Mouse (Mus musculus) neural tube, embryonic 14.5 days (tissue): ENCODE results near the gene Tmed9. TPM values are rescaled to one million over a fixed set of nuclear protein-coding genes. Genes with fewer than 3 reads are reported as not detected.
"Not testable (repeated sequence)": the region's sequence is repeated elsewhere in the genome, so short reads cannot be mapped to it uniquely, and the experiment has no call there.

Experiments used
- ATAC-seq: fragments of 200-750 bp; cut with Nextera tagmentation; 2 replicates; pipeline ENCODE4 v1.8.0; 2017; ENCODE audit warnings: low read depth, mild to moderate bottlenecking, moderate TSS enrichment, moderate library complexity
- H3K27ac ChIP-seq: fragments of 300-500 bp; sonication (generic); 2 replicates; pipeline ENCODE4 v1.5.1; 2014; ENCODE audit warnings: low read depth, mild to moderate bottlenecking, control low read depth, low read length, moderate library complexity, mixed read lengths
- H3K27me3 ChIP-seq: fragments of 300-500 bp; sonication (generic); 2 replicates; pipeline ENCODE4 v1.6.1; 2014; ENCODE audit warnings: low read length; ENCODE audit not compliant: control insufficient read depth, insufficient read depth
- H3K36me3 ChIP-seq: fragments of 300-500 bp; sonication (generic); 2 replicates; pipeline ENCODE4 v1.6.1; 2014; ENCODE audit warnings: low read length, mixed read lengths; ENCODE audit not compliant: control insufficient read depth, insufficient read depth
- H3K4me1 ChIP-seq: fragments of 300-500 bp; sonication (generic); 2 replicates; pipeline ENCODE4 v1.6.1; 2014; ENCODE audit warnings: low read length; ENCODE audit not compliant: control insufficient read depth, insufficient read depth
- H3K4me2 ChIP-seq: fragments of 300-500 bp; sonication (generic); 2 replicates; pipeline ENCODE4 v1.6.1; 2014; ENCODE audit warnings: mild to moderate bottlenecking, low read depth, low read length, control low read depth
- H3K4me3 ChIP-seq: fragments of 300-500 bp; sonication (generic); 2 replicates; pipeline ENCODE4 v1.5.1; 2014; ENCODE audit warnings: low read depth, low read length, control low read depth, mixed read lengths
- H3K9ac ChIP-seq: fragments of 300-500 bp; sonication (generic); replicated peaks from 2 replicates; pipeline ENCODE4 v1.6.1; 2014; ENCODE audit warnings: low read depth, mild to moderate bottlenecking, control low read depth, low read length, mixed read lengths
- H3K9me3 ChIP-seq: fragments of 300-500 bp; sonication (generic); 2 replicates; pipeline ENCODE4 v1.6.1; 2016; ENCODE audit warnings: low read length; ENCODE audit not compliant: control insufficient read depth
- WGBS: fragments of 180-500 bp; shearing (Covaris S2); extraction: QIAGEN DNeasy Blood & Tissue Kit; methylation state at CpG from one replicate; pipeline ENCODE4 v1.1.7; 2014; 5-methylcytosine and 5-hydroxymethylcytosine counted together
- polyA plus RNA-seq: library from polyadenylated mRNA; unstranded; fragments of >200 nt; fragmentation: Nextera tagmentation; extraction: Ambion mirVana; gene quantifications from 2 replicates; pipeline ENCODE4 v1.2.1, GENCODE M21; 2014

Tmed9 gene
- polyA plus RNA-seq, 1 experiment from 2014 or later: 57.0 TPM

GRCm38 (mm10) chr13:55571977-55572376 is 1.6 kb upstream of the Tmed9 start:
- no peak overlapping the region for H3K27ac ChIP-seq
- H3K9me3 ChIP-seq: no peaks in the 10 kb centered on the region
- no peaks in the 10 kb centered on the region for H3K27me3 ChIP-seq
- no peaks in the 10 kb centered on the region for H3K36me3 ChIP-seq
- ATAC-seq: no peak
- H3K4me3 ChIP-seq: no peak overlapping the region; the same call in 1 of the 2 replicates
- H3K4me1 ChIP-seq: peaks cover 19% of the 10 kb centered on the region
- peak overlapping the region; percentile 26; the same call in 1 of the 2 replicates for H3K4me2 ChIP-seq
- 90% methylated on average over 2 of the region's 2 CpGs for whole genome bisulfite sequencing
- no peak overlapping the region for H3K9ac ChIP-seq

GRCm38 (mm10) chr13:55574321-55574720 is 789 bp downstream of the Tmed9 start:
- no peak overlapping the region for H3K27ac ChIP-seq
- H3K9ac ChIP-seq: no peak overlapping the region
- no peaks in the 10 kb centered on the region for H3K9me3 ChIP-seq
- H3K4me2 ChIP-seq: no peak overlapping the region
- 65% methylated on average over 5 of the region's 5 CpGs for WGBS
- H3K27me3 ChIP-seq: no peaks in the 10 kb centered on the region
- no peaks in the 10 kb centered on the region for H3K36me3 ChIP-seq
- ATAC-seq: no peak
- no peak overlapping the region for H3K4me3 ChIP-seq
- peaks cover 10% of the 10 kb centered on the region for H3K4me1 ChIP-seq

- no peak overlapping the region for H3K4me3 ChIP-seq
- H3K9ac ChIP-seq: no peak overlapping the region
- no peaks in the 10 kb centered on the region for H3K27me3 ChIP-seq
- no peak overlapping the region for H3K27ac ChIP-seq
- H3K4me2 ChIP-seq: no peak overlapping the region
- peaks cover 3% of the 10 kb centered on the region; the same call in 1 of the 2 replicates for H3K4me1 ChIP-seq
- H3K9me3 ChIP-seq: no peaks in the 10 kb centered on the region
- no peaks in the 10 kb centered on the region for H3K36me3 ChIP-seq
- no peak for ATAC-seq
- 60% methylated on average over 5 of the region's 5 CpGs for WGBS
Measured at GRCm38 (mm10) chr13:55575932-55576331, 2.4 kb downstream of the Tmed9 start.

GRCm38 (mm10) chr13:55576872-55577271 is 3.3 kb downstream of the Tmed9 start:
- not testable (repeated sequence) for ATAC-seq, H3K4me2 ChIP-seq, H3K27ac ChIP-seq, H3K9me3 ChIP-seq, H3K4me1 ChIP-seq, H3K36me3 ChIP-seq, H3K27me3 ChIP-seq, H3K9ac ChIP-seq, H3K4me3 ChIP-seq
- 91% methylated on average over 7 of the region's 7 CpGs for WGBS

GRCm38 (mm10) chr13:55578086-55578485 is 4.6 kb downstream of the Tmed9 start:
- Histone ChIP-seq H3K27me3 (no peaks in the 10 kb centered on the region), H3K27ac (no peak overlapping the region), H3K9me3 (no peaks in the 10 kb centered on the region), H3K4me1 (no peaks in the 10 kb centered on the region), H3K36me3 (no peaks in the 10 kb centered on the region), H3K4me3 (no peak overlapping the region), H3K9ac (no peak overlapping the region), H3K4me2 (no peak overlapping the region)
- 85% methylated on average over 4 of the region's 4 CpGs for WGBS
- ATAC-seq: no peak

- Histone ChIP-seq H3K9me3 (no peaks in the 10 kb centered on the region), H3K4me1 (peaks cover 9% of the 10 kb centered on the region; the same call in 1 of the 2 replicates), H3K36me3 (peaks cover 16% of the 10 kb centered on the region), H3K9ac (no peak overlapping the region), H3K27ac (no peak overlapping the region), H3K27me3 (no peaks in the 10 kb centered on the region), H3K4me3 (no peak overlapping the region), H3K4me2 (peak overlapping the region; percentile 71)
- 76% methylated on average over 4 of the region's 4 CpGs for WGBS
- no peak for ATAC-seq
Measured at GRCm38 (mm10) chr13:55591961-55592490, 18.5 kb downstream of the Tmed9 start.

- Histone ChIP-seq H3K27ac (peak overlapping the region; percentile 84), H3K36me3 (peaks cover 19% of the 10 kb centered on the region), H3K4me2 (peak overlapping the region; percentile 71), H3K4me1 (peaks cover 9% of the 10 kb centered on the region; the same call in 1 of the 2 replicates), H3K4me3 (peak overlapping the region; percentile 74), H3K9me3 (no peaks in the 10 kb centered on the region), H3K9ac (peak overlapping the region; percentile 60), H3K27me3 (no peaks in the 10 kb centered on the region)
- 6% methylated on average over 29 of the region's 29 CpGs for WGBS
- ATAC-seq: peak; percentile 98
Measured at GRCm38 (mm10) chr13:55592512-55593253, 19.2 kb downstream of the Tmed9 start.

GRCm38 (mm10) chr13:55593254-55593747 is 19.8 kb downstream of the Tmed9 start:
- Histone ChIP-seq H3K4me2 (peak overlapping the region; percentile 71), H3K36me3 (peaks cover 19% of the 10 kb centered on the region), H3K9ac (peak overlapping the region; percentile 60), H3K4me3 (peak overlapping the region; percentile 74), H3K27me3 (no peaks in the 10 kb centered on the region), H3K9me3 (no peaks in the 10 kb centered on the region), H3K27ac (peak overlapping the region; percentile 84), H3K4me1 (peaks cover 9% of the 10 kb centered on the region; the same call in 1 of the 2 replicates)
- WGBS: under 1% methylated on average over 31 of the region's 31 CpGs
- peak; percentile 60 for ATAC-seq

- Histone ChIP-seq H3K4me2 (no peak overlapping the region), H3K9me3 (no peaks in the 10 kb centered on the region), H3K27ac (no peak overlapping the region), H3K4me1 (peaks cover 9% of the 10 kb centered on the region; the same call in 1 of the 2 replicates), H3K36me3 (peaks cover 19% of the 10 kb centered on the region), H3K27me3 (no peaks in the 10 kb centered on the region), H3K9ac (no peak overlapping the region), H3K4me3 (no peak overlapping the region)
- 89% methylated on average over 12 of the region's 12 CpGs for WGBS
- no peak for ATAC-seq
Measured at GRCm38 (mm10) chr13:55595375-55595774, 21.8 kb downstream of the Tmed9 start.
